Mouse (Mus musculus): Measurements from ENCODE around the gene Prss40.

DNA sequence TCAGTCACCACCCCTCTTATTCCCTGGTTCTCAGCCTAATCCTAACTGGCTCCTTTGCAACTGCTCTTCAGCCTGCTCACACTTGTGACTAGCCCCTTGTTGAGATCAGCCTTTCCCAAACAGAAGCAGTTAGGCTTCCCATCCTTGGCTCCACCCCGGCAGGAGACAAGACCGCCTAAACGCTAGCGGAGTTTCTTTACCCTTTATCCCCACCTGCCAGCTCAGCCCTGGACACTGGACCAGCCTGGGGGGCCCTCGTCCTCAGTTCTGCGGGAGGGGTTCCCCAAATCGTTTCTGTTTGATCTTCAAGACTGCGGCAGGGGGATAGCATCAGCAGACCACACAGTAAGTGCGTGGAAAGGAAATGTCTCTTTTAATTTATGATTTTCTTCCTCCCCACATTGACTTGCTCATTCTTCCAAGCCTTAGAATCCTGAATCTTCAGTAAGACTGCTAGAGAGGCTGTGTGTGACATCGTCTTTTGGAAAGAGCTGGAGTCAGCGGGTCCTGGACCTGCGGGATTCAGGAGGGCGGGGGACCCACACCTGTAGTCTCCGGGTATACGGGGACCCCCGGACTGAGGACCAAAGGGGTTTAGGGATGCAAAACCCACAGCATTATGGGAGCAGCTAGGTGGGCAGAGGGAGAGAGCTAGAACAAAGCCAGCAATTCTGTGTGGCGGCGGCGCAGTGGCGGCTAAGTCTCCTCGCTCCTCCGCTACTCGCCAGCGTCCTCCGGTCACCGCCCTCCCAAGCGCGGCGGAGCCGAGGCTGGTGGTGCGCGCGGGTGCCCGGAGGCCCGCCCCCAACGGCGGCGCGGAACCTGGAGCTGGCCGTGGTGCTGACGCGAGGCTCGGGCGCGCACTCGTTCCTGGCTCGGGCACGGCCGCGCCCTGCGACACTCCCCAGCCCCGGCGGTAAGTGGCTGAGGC is 18.4 kb upstream of the Prss40 start, which contains the start of gene Amer3:
- TF ChIP-seq CTCF (IDR thresholded peaks at IDR 0.05; ENCODE audit: insufficient read depth, low read depth, low read length) (no peak), POLR2A (IDR thresholded peaks at IDR 0.05; ENCODE audit: insufficient read depth, low read depth, low read length) (no peak; the same call in 1 of the 2 replicates)

Measured in olfactory bulb, adult 2 months (tissue).